Mouse (Mus musculus): ENCODE measurements around the gene Cic. TPM values are rescaled to one million over a fixed set of nuclear protein-coding genes. Genes with fewer than 3 reads are reported as not detected.
A peak's percentile ranks its signal among the peaks of the same experiment; 100 is the strongest.

Gene Cic
- polyA plus RNA-seq, 1 experiment, result 128 TPM

GRCm38 (mm10) chr7:25221102-25221883, 46.2 kb upstream of the Cic start, which contains the start of gene Zfp526:
TSS of gene Zfp526 (plus strand) at chr7:25221425.
- TF ChIP-seq CTCF (IDR thresholded peaks at IDR 0.05; ENCODE audit: low read depth, low read length) (no peak), EP300 (IDR thresholded peaks at IDR 0.05; ENCODE audit: insufficient read depth, low read depth, low read length) (0 out of 2 replicates have a peak, but pooled peaks have one; percentile 25), POLR2A (IDR thresholded peaks at IDR 0.05; ENCODE audit: insufficient read depth, low read length) (peak; percentile 40)
- Histone ChIP-seq H3K27me3 (ENCODE audit: control insufficient read depth, insufficient read depth, low read length, poor library complexity, severe bottlenecking) (no peaks in the 10 kb centered on the region), H3K9ac (ENCODE audit: low read depth, poor library complexity, severe bottlenecking) (peak within 1 kb of the TSS; percentile 59), H3K9me3 (replicated peaks; ENCODE audit: control insufficient read depth, insufficient read depth, low read length, poor library complexity, severe bottlenecking) (no peaks in the 10 kb centered on the region), H3K4me1 (ENCODE audit: control insufficient read depth, insufficient read depth, low read length) (peaks cover 4% of the 10 kb centered on the region), H3K4me3 (ENCODE audit: low read depth, low read length) (peak within 1 kb of the TSS; percentile 84), H3K36me3 (ENCODE audit: control insufficient read depth, insufficient read depth, low read length, poor library complexity, severe bottlenecking) (no peaks in the 10 kb centered on the region; the same call in 1 of the 2 replicates), H3K27ac (ENCODE audit: insufficient read depth, low read length) (peak within 1 kb of the TSS; percentile 20; the same call in 1 of the 2 replicates)

DNA sequence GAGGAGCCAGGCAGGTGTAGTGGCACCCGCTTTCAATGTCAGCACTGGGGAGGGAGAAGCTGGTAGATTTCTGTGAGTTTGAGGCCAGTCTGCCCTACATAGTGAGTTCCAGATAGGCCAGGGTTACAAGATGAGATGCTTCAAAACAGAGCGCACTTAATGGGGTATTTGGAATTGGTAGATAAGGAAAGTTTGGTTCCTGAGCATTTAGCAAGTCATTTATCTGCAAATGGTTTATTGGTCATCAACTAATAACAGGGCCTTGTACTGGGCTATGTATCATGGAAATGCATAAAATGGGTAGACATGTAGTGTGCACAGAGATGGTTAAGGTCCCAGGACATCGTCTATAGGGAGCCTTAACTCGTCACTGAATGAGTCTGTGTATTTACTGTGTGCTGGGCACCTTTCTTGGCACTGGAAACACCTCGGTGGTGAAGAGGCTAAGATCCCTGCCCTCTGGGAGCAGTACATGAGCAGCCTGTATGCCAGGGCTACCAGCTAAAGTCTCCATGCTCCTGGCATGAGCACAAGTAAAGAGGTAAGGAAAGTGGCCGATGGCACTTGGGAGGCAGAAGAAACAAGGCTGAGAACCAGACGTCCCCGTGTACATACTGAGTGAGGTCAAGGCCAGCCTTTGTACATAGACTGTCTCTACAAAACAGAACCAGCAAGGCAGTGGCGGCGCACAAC, 45.1 kb upstream of the Cic start:
- H3K4me1 ChIP-seq (ENCODE audit: control insufficient read depth, insufficient read depth, low read length), result peaks cover 4% of the 10 kb centered on the region
- H3K9me3 ChIP-seq (replicated peaks; ENCODE audit: control insufficient read depth, insufficient read depth, low read length, poor library complexity, severe bottlenecking), result no peaks in the 10 kb centered on the region
- H3K36me3 ChIP-seq (ENCODE audit: control insufficient read depth, insufficient read depth, low read length, poor library complexity, severe bottlenecking), result peaks cover 4% of the 10 kb centered on the region; the same call in 1 of the 2 replicates
- no peak overlapping the region for H3K27ac ChIP-seq (ENCODE audit: insufficient read depth, low read length)
- H3K27me3 ChIP-seq (ENCODE audit: control insufficient read depth, insufficient read depth, low read length, poor library complexity, severe bottlenecking), result no peaks in the 10 kb centered on the region
- H3K4me3 ChIP-seq (ENCODE audit: low read depth, low read length), result no peak overlapping the region
- TF ChIP-seq CTCF (IDR thresholded peaks at IDR 0.05; ENCODE audit: low read depth, low read length) (no peak), EP300 (IDR thresholded peaks at IDR 0.05; ENCODE audit: insufficient read depth, low read depth, low read length) (no peak), POLR2A (IDR thresholded peaks at IDR 0.05; ENCODE audit: insufficient read depth, low read length) (no peak)
- peak overlapping the region; percentile 59; the same call in 1 of the 2 replicates for H3K9ac ChIP-seq (ENCODE audit: low read depth, poor library complexity, severe bottlenecking)

GRCm38 (mm10) chr7:25227523-25228300, 39.8 kb upstream of the Cic start:
- peaks cover 32% of the 10 kb centered on the region for H3K36me3 ChIP-seq (ENCODE audit: control insufficient read depth, insufficient read depth, low read length, poor library complexity, severe bottlenecking)
- TF ChIP-seq CTCF (IDR thresholded peaks at IDR 0.05; ENCODE audit: low read depth, low read length) (no peak), POLR2A (IDR thresholded peaks at IDR 0.05; ENCODE audit: insufficient read depth, low read length) (no peak), EP300 (IDR thresholded peaks at IDR 0.05; ENCODE audit: insufficient read depth, low read depth, low read length) (no peak)
- no peaks in the 10 kb centered on the region for H3K4me1 ChIP-seq (ENCODE audit: control insufficient read depth, insufficient read depth, low read length)
- H3K27ac ChIP-seq (ENCODE audit: insufficient read depth, low read length), result no peak overlapping the region
- H3K4me3 ChIP-seq (ENCODE audit: low read depth, low read length), result no peak overlapping the region
- no peaks in the 10 kb centered on the region for H3K27me3 ChIP-seq (ENCODE audit: control insufficient read depth, insufficient read depth, low read length, poor library complexity, severe bottlenecking)
- no peak overlapping the region for H3K9ac ChIP-seq (ENCODE audit: low read depth, poor library complexity, severe bottlenecking)
- H3K9me3 ChIP-seq (replicated peaks; ENCODE audit: control insufficient read depth, insufficient read depth, low read length, poor library complexity, severe bottlenecking), result no peaks in the 10 kb centered on the region

GRCm38 (mm10) chr7:25230690-25231285, 36.7 kb upstream of the Cic start:
- no peaks in the 10 kb centered on the region for H3K4me1 ChIP-seq (ENCODE audit: control insufficient read depth, insufficient read depth, low read length)
- H3K27me3 ChIP-seq (ENCODE audit: control insufficient read depth, insufficient read depth, low read length, poor library complexity, severe bottlenecking), result no peaks in the 10 kb centered on the region
- no peak overlapping the region for H3K4me3 ChIP-seq (ENCODE audit: low read depth, low read length)
- peaks cover 37% of the 10 kb centered on the region for H3K36me3 ChIP-seq (ENCODE audit: control insufficient read depth, insufficient read depth, low read length, poor library complexity, severe bottlenecking)
- H3K9ac ChIP-seq (ENCODE audit: low read depth, poor library complexity, severe bottlenecking), result no peak overlapping the region
- no peak overlapping the region for H3K27ac ChIP-seq (ENCODE audit: insufficient read depth, low read length)
- TF ChIP-seq POLR2A (IDR thresholded peaks at IDR 0.05; ENCODE audit: insufficient read depth, low read length) (no peak), CTCF (IDR thresholded peaks at IDR 0.05; ENCODE audit: low read depth, low read length) (no peak), EP300 (IDR thresholded peaks at IDR 0.05; ENCODE audit: insufficient read depth, low read depth, low read length) (no peak)
- H3K9me3 ChIP-seq (replicated peaks; ENCODE audit: control insufficient read depth, insufficient read depth, low read length, poor library complexity, severe bottlenecking), result no peaks in the 10 kb centered on the region

- H3K36me3 ChIP-seq (ENCODE audit: control insufficient read depth, insufficient read depth, low read length, poor library complexity, severe bottlenecking), result peaks cover 36% of the 10 kb centered on the region
- no peaks in the 10 kb centered on the region for H3K4me1 ChIP-seq (ENCODE audit: control insufficient read depth, insufficient read depth, low read length)
- no peak overlapping the region for H3K27ac ChIP-seq (ENCODE audit: insufficient read depth, low read length)
- H3K9ac ChIP-seq (ENCODE audit: low read depth, poor library complexity, severe bottlenecking), result no peak overlapping the region
- no peak overlapping the region for H3K4me3 ChIP-seq (ENCODE audit: low read depth, low read length)
- H3K9me3 ChIP-seq (replicated peaks; ENCODE audit: control insufficient read depth, insufficient read depth, low read length, poor library complexity, severe bottlenecking), result no peaks in the 10 kb centered on the region
- H3K27me3 ChIP-seq (ENCODE audit: control insufficient read depth, insufficient read depth, low read length, poor library complexity, severe bottlenecking), result no peaks in the 10 kb centered on the region
- TF ChIP-seq POLR2A (IDR thresholded peaks at IDR 0.05; ENCODE audit: insufficient read depth, low read length) (no peak), CTCF (IDR thresholded peaks at IDR 0.05; ENCODE audit: low read depth, low read length) (no peak), EP300 (IDR thresholded peaks at IDR 0.05; ENCODE audit: insufficient read depth, low read depth, low read length) (no peak)
Measured at GRCm38 (mm10) chr7:25232101-25232648, 35.3 kb upstream of the Cic start.
